20 mouse cellular contexts compared by ENCODE assay signal in genomic region chr7:109244776-109245175, GRCm38 (mm10).
"Had no signal": no experiment of that assay in that cellular context is flagged by ENCODE, and none has a peak within 500 bp of the region (broad histone marks: within the 10 kb centered on the region; RNA-seq: fewer than 3 reads in every experiment).

No protein-coding gene starts in this region.

- H3K9me3 ChIP-seq: midbrain, embryonic 10.5 days; midbrain, embryonic 12.5 days; neural tube, embryonic 13.5 days; neural tube, embryonic 15.5 days had no signal

- H3K4me2 ChIP-seq: lung, embryonic 14.5 days; midbrain, embryonic 12.5 days; neural tube, embryonic 13.5 days; neural tube, embryonic 15.5 days had no signal

- H3K4me3 ChIP-seq: midbrain, embryonic 10.5 days; midbrain, embryonic 12.5 days; myocyte; neural tube, embryonic 13.5 days; neural tube, embryonic 15.5 days had no signal

- H3K27ac ChIP-seq: macrophage; midbrain, embryonic 10.5 days; neural tube, embryonic 13.5 days; neural tube, embryonic 15.5 days had no signal

- DNase-seq: lung, adult 18-20 months; lung, embryonic 14.5 days; lung, postnatal 10 days; lung, postnatal 36 days; midbrain, embryonic 14.5 days; retina, postnatal 1 day; right cerebral cortex, adult 18-20 months; right cerebral cortex, postnatal 25 days; right cerebral cortex, postnatal 4 days; spleen, adult 18-20 months; thymus, adult 18-20 months; thymus, postnatal 14 days; thymus, postnatal 36 days had no signal

- ATAC-seq: midbrain, embryonic 16.5 days had no signal

- H3K36me3 ChIP-seq: midbrain, embryonic 10.5 days; midbrain, embryonic 12.5 days; neural tube, embryonic 13.5 days; neural tube, embryonic 15.5 days had no signal

- H3K9ac ChIP-seq: lung, embryonic 14.5 days; midbrain, embryonic 12.5 days; neural tube, embryonic 13.5 days; neural tube, embryonic 15.5 days had no signal
